Mouse (Mus musculus): Measurements from ENCODE around the gene Pde4c.

DNA sequence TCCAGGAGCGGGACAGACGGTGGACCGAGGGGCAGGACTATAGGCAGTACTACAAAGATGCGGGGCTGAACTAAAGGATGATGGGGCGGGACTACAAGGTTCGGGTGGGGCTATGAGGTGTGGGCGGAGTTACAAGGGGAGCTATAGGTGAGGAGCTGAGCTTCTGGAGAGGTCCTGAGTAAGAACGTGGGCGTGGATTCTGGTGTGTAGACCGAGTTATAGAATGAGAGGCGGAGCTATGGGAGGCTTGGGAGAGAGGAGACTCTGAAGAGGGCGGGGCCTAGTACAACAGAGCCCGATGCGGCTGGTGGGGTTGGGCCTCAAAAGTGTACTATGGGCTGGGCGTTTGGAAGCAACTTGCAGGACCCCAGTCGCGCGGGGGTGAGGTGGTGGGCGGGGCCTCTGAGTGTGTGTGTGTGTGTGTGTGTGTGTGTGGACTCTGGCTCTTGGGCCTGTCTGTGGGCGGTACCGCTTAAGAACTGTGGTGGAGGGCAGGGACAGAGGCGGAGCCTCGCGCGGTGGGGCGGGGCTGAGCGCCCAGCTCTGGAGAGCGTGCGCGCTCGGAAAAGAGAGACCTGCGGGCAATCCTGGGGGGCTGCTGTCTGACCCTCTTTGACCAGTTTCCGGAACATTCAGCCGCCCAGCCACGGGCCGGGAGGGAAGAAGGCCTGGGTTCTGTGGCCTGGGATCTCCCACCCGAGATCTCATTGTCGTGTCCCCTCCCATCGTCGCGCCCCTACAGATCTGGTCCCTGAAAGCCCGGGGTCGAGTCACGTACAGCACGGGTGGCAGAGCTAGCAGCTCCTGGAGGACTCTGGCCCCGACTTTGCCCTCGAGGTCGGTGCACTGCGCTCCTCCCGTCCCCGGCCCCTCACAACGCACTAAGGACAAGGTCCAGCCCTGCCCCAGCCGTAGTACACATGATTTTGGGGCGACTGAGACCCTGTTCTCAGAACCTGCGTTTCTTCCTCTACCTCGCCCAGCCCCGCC lies 73.9 kb downstream of the Pde4c start:
- TF ChIP-seq CTCF (IDR thresholded peaks at IDR 0.05; ENCODE audit: insufficient read depth, low read length) = no peak
- no peak for TF ChIP-seq POLR2A (IDR thresholded peaks at IDR 0.05; ENCODE audit: borderline replicate concordance, extremely low read depth, low read depth, low read length)

Data from lung, adult 2 months (tissue).